Mouse (Mus musculus) liver, postnatal 0 days (tissue): ENCODE data around the gene Kif5c. TPM values are rescaled to one million over a fixed set of nuclear protein-coding genes. Genes with fewer than 3 reads are reported as not detected.

Experiments
- ATAC-seq: fragments of 200-750 bp; cut with Nextera tagmentation; 2 replicates; pipeline ENCODE4 v1.8.0; 2017; ENCODE audit warnings: mild to moderate bottlenecking, moderate library complexity
- DNase-seq: peaks from one replicate; pipeline ENCODE4 v3.0.0-alpha.2; 2016
- H3K27ac ChIP-seq: fragments of 300-500 bp; sonication (generic); 2 replicates; pipeline ENCODE4 v1.5.1; 2014; ENCODE audit warnings: antibody characterized with exemption, moderate library complexity, mild to moderate bottlenecking, low read depth
- H3K27me3 ChIP-seq: fragments of 300-500 bp; sonication (generic); 2 replicates; pipeline ENCODE4 v1.6.1; 2014; ENCODE audit warnings: low read length, control low read depth, mixed read lengths; ENCODE audit not compliant: insufficient read depth
- H3K36me3 ChIP-seq: fragments of 300-500 bp; sonication (generic); replicated peaks from 2 replicates; pipeline ENCODE4 v1.6.1; 2014; ENCODE audit warnings: mild to moderate bottlenecking, control low read depth, low read length, moderate library complexity, mixed read lengths; ENCODE audit not compliant: insufficient read depth
- H3K4me1 ChIP-seq: fragments of 300-500 bp; sonication (generic); 2 replicates; pipeline ENCODE4 v1.6.1; 2014; ENCODE audit warnings: antibody characterized with exemption, mild to moderate bottlenecking, control low read depth; ENCODE audit not compliant: insufficient read depth
- H3K4me2 ChIP-seq: fragments of 300-500 bp; sonication (generic); 2 replicates; pipeline ENCODE4 v1.6.1; 2014; ENCODE audit warnings: low read depth, mild to moderate bottlenecking, low read length, moderate library complexity, mixed read lengths
- H3K4me3 ChIP-seq: fragments of 300-500 bp; sonication (generic); 2 replicates; pipeline ENCODE4 v1.5.1; 2014; ENCODE audit warnings: low read depth, low read length
- H3K9ac ChIP-seq: fragments of 300-500 bp; sonication (generic); replicated peaks from 2 replicates; pipeline ENCODE4 v1.6.1; 2014; ENCODE audit warnings: mild to moderate bottlenecking, moderate library complexity
- H3K9me3 ChIP-seq: fragments of 300-500 bp; sonication (generic); 2 replicates; pipeline ENCODE4 v1.6.1; 2016; ENCODE audit warnings: mild to moderate bottlenecking, control low read depth, low read length, mixed read lengths
- CTCF ChIP-seq: sonication (generic); IDR thresholded peaks from 2 replicates; pipeline ENCODE4 v1.5.1; 2016; ENCODE audit warnings: antibody characterized with exemption, low read depth
- EP300 ChIP-seq: IDR thresholded peaks from 2 replicates; pipeline ENCODE4 v1.6.1; 2016; ENCODE audit warnings: antibody characterized with exemption, low read depth, mild to moderate bottlenecking
- WGBS: fragments of 180-500 bp; shearing (Covaris S2); extraction: QIAGEN DNeasy Blood & Tissue Kit; methylation state at CpG from one replicate; pipeline ENCODE4 v1.1.7; 2014; ENCODE audit not compliant: insufficient replicate concordance; 5-methylcytosine and 5-hydroxymethylcytosine counted together
- polyA plus RNA-seq: library from polyadenylated mRNA; unstranded; fragments of >200 nt; fragmentation: Nextera tagmentation; extraction: Ambion mirVana; gene quantifications from 2 replicates; pipeline ENCODE4 v1.2.1, GENCODE M21; 2015

The Kif5c gene
- polyA plus RNA-seq, 1 experiment from 2014 or later = 0.13 TPM

- no peak overlapping the region for H3K27ac ChIP-seq
- no peak for TF ChIP-seq CTCF
- TF ChIP-seq EP300 = no peak
- no peaks in the 10 kb centered on the region for H3K9me3 ChIP-seq
- no peaks in the 10 kb centered on the region for H3K4me1 ChIP-seq
- H3K4me3 ChIP-seq = no peak overlapping the region
- ATAC-seq = no peak
- DNase-seq = no peak
- no peak overlapping the region for H3K9ac ChIP-seq
- H3K4me2 ChIP-seq = no peak overlapping the region
- 79% methylated on average over 7 of the region's 7 CpGs for WGBS
- no peaks in the 10 kb centered on the region for H3K36me3 ChIP-seq
- H3K27me3 ChIP-seq = no peaks in the 10 kb centered on the region
These were observed 24.2 kb upstream of the Kif5c start for GRCm38 (mm10) chr2:49594886-49595285.

- no peak for TF ChIP-seq CTCF
- TF ChIP-seq EP300 = no peak
- Histone ChIP-seq H3K4me3 (no peak overlapping the region), H3K9me3 (no peaks in the 10 kb centered on the region), H3K27me3 (no peaks in the 10 kb centered on the region), H3K4me1 (no peaks in the 10 kb centered on the region), H3K9ac (no peak overlapping the region), H3K4me2 (no peak overlapping the region), H3K36me3 (no peaks in the 10 kb centered on the region), H3K27ac (no peak overlapping the region)
- DNase-seq (no peak), ATAC-seq (no peak)
- WGBS = 65% methylated on average over 3 of the region's 3 CpGs
These were observed 22.8 kb upstream of the Kif5c start for GRCm38 (mm10) chr2:49596318-49596717.

GRCm38 (mm10) chr2:49600021-49600681 is 18.9 kb upstream of the Kif5c start:
- DNase-seq (no peak), ATAC-seq (no peak)
- 71% methylated on average over 7 of the region's 7 CpGs for WGBS
- H3K9me3 ChIP-seq = no peaks in the 10 kb centered on the region
- TF ChIP-seq CTCF (no peak), EP300 (no peak)
- H3K4me3 ChIP-seq = no peak overlapping the region
- H3K9ac ChIP-seq = no peak overlapping the region
- no peak overlapping the region for H3K4me2 ChIP-seq
- no peak overlapping the region for H3K27ac ChIP-seq
- H3K27me3 ChIP-seq = no peaks in the 10 kb centered on the region
- H3K4me1 ChIP-seq = no peaks in the 10 kb centered on the region
- no peaks in the 10 kb centered on the region for H3K36me3 ChIP-seq

- H3K4me3 ChIP-seq = no peak overlapping the region
- no peak overlapping the region for H3K9ac ChIP-seq
- no peaks in the 10 kb centered on the region for H3K9me3 ChIP-seq
- H3K27me3 ChIP-seq = no peaks in the 10 kb centered on the region
- H3K4me1 ChIP-seq = no peaks in the 10 kb centered on the region
- DNase-seq = no peak
- 88% methylated on average over 4 of the region's 4 CpGs for WGBS
- no peak for TF ChIP-seq EP300
- TF ChIP-seq CTCF = no peak
- no peaks in the 10 kb centered on the region for H3K36me3 ChIP-seq
- ATAC-seq = no peak
- H3K4me2 ChIP-seq = no peak overlapping the region
- no peak overlapping the region for H3K27ac ChIP-seq
These were observed 16.2 kb upstream of the Kif5c start for GRCm38 (mm10) chr2:49602791-49603349.

- DNase-seq (no peak), ATAC-seq (no peak)
- H3K9me3 ChIP-seq = no peaks in the 10 kb centered on the region
- H3K27ac ChIP-seq = no peak overlapping the region
- 56% methylated on average over 5 of the region's 5 CpGs for WGBS
- no peak overlapping the region for H3K4me2 ChIP-seq
- TF ChIP-seq CTCF (no peak), EP300 (no peak)
- no peaks in the 10 kb centered on the region for H3K27me3 ChIP-seq
- no peak overlapping the region for H3K9ac ChIP-seq
- no peaks in the 10 kb centered on the region for H3K4me1 ChIP-seq
- no peaks in the 10 kb centered on the region for H3K36me3 ChIP-seq
- H3K4me3 ChIP-seq = no peak overlapping the region
These were observed 9.5 kb upstream of the Kif5c start for GRCm38 (mm10) chr2:49609611-49610010.

- H3K4me3 ChIP-seq = no peak overlapping the region
- WGBS = 46% methylated on average over 3 of the region's 3 CpGs
- DNase-seq = no peak
These were observed 2.3 kb upstream of the Kif5c start for GRCm38 (mm10) chr2:49616765-49617164.

More at GRCm38 (mm10) chr2:49616765-49617164, 2.3 kb upstream of the Kif5c start:
- TF ChIP-seq CTCF = no peak
- no peak for TF ChIP-seq EP300
- Histone ChIP-seq H3K9me3 (no peaks in the 10 kb centered on the region), H3K4me2 (no peak overlapping the region), H3K36me3 (no peaks in the 10 kb centered on the region), H3K27me3 (peaks cover 27% of the 10 kb centered on the region), H3K9ac (no peak overlapping the region), H3K27ac (no peak overlapping the region), H3K4me1 (peaks cover 11% of the 10 kb centered on the region)
- no peak for ATAC-seq
